Mouse (Mus musculus) intestine, embryonic 16.5 days (tissue): ENCODE data around the gene 1700025G04Rik. TPM values are rescaled to one million over a fixed set of nuclear protein-coding genes. Genes with fewer than 3 reads are reported as not detected.

Experiments used
- ATAC-seq: fragments of 200-750 bp; cut with Nextera tagmentation; 2 replicates; pipeline ENCODE4 v1.8.0; 2017; ENCODE audit warnings: moderate TSS enrichment, moderate library complexity
- H3K27ac ChIP-seq: fragments of 300-500 bp; sonication (generic); 2 replicates; pipeline ENCODE4 v1.5.1; 2014; ENCODE audit warnings: mild to moderate bottlenecking, low read length
- H3K27me3 ChIP-seq: fragments of 300-500 bp; sonication (generic); replicated peaks from 2 replicates; pipeline ENCODE4 v1.6.1; 2014; ENCODE audit warnings: low read length, control low read depth, mixed read lengths; ENCODE audit not compliant: control insufficient read depth, insufficient read depth
- H3K36me3 ChIP-seq: fragments of 300-500 bp; sonication (generic); 2 replicates; pipeline ENCODE4 v1.6.1; 2014; ENCODE audit warnings: low read length, control low read depth; ENCODE audit not compliant: control insufficient read depth, insufficient read depth
- H3K4me1 ChIP-seq: fragments of 300-500 bp; sonication (generic); 2 replicates; pipeline ENCODE4 v1.6.1; 2014; ENCODE audit warnings: low read length, control low read depth, mixed read lengths; ENCODE audit not compliant: control insufficient read depth, insufficient read depth
- H3K4me2 ChIP-seq: fragments of 300-500 bp; sonication (generic); 2 replicates; pipeline ENCODE4 v1.6.1; 2014; ENCODE audit warnings: low read depth, low read length, control low read depth
- H3K4me3 ChIP-seq: fragments of 300-500 bp; sonication (generic); 2 replicates; pipeline ENCODE4 v1.5.1; 2014; ENCODE audit warnings: mild to moderate bottlenecking, low read length
- H3K9ac ChIP-seq: fragments of 300-500 bp; sonication (generic); 2 replicates; pipeline ENCODE4 v1.6.1; 2014; ENCODE audit warnings: low read depth, low read length
- H3K9me3 ChIP-seq: fragments of 300-500 bp; sonication (generic); 2 replicates; pipeline ENCODE4 v1.6.1; 2016; ENCODE audit warnings: low read length, control low read depth; ENCODE audit not compliant: control insufficient read depth
- WGBS: fragments of 180-500 bp; shearing (Covaris S2); extraction: QIAGEN DNeasy Blood & Tissue Kit; methylation state at CpG from one replicate; pipeline ENCODE4 v1.1.7; 2014; 5-methylcytosine and 5-hydroxymethylcytosine counted together
- polyA plus RNA-seq: library from polyadenylated mRNA; unstranded; fragments of >200 nt; fragmentation: Nextera tagmentation; extraction: Ambion mirVana; gene quantifications from 2 replicates; pipeline ENCODE4 v1.2.1, GENCODE M21; 2015

The 1700025G04Rik gene
- polyA plus RNA-seq, 1 experiment from 2014 or later: 18.5 TPM

DNA sequence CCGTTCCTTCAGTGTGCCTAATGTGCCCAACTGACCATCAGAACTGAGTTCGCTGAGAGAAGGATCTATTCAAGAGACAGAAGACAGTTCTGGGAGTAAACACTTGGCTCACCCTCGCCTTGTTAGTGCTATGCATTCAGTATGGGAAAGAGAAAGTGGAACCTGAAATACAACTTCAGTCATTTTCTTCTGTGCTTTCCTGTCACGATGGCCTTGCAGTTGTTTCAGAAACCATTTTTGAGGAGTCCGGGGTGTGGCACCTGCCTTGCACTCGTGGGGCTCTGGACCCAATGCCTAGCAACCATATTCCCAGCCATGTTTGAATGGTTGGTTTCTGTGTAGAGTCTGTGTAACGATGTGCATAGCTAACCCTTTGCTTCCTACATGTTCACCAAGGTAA, 115.5 kb downstream of the 1700025G04Rik start:
- no peaks in the 10 kb centered on the region for H3K9me3 ChIP-seq
- ATAC-seq: no peak
- H3K27ac ChIP-seq: no peak overlapping the region
- no peaks in the 10 kb centered on the region for H3K4me1 ChIP-seq
- H3K9ac ChIP-seq: no peak overlapping the region
- no peaks in the 10 kb centered on the region for H3K36me3 ChIP-seq
- WGBS: 87% methylated on average over 7 of the region's 7 CpGs
- no peaks in the 10 kb centered on the region for H3K27me3 ChIP-seq
- no peak overlapping the region for H3K4me3 ChIP-seq
- no peak overlapping the region for H3K4me2 ChIP-seq

DNA sequence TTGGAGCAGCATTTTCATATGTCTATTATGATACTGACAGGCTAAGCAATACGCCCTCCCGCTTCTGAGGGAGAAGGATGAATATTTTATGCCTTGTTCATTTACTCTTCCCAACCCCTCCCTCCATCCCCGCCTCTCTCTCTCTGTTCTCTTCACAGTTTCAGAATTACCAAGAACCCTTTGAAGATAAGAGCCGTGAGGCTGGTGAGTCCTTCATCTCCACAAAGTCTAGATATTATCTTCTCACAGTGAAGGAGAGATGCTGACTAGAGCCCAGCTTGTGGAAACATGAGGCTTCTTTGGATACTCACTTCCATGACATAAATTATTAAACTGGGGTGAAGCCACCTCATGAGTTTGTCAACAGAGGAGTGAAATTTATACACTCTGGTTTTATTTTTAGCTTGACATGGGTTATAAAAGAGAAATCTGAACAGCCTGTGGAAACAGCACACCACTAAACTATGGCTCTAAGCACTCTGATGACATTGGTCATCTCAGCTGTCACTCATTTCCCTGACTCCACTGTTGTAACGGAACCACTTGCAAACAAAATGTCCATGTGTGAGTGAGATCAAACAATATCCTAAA, 116.7 kb downstream of the 1700025G04Rik start:
- Histone ChIP-seq H3K4me3 (no peak overlapping the region), H3K9me3 (no peaks in the 10 kb centered on the region), H3K27me3 (no peaks in the 10 kb centered on the region), H3K27ac (no peak overlapping the region), H3K4me2 (no peak overlapping the region), H3K4me1 (no peaks in the 10 kb centered on the region), H3K36me3 (no peaks in the 10 kb centered on the region), H3K9ac (no peak overlapping the region)
- no peak for ATAC-seq
- WGBS: 82% methylated on average over 5 of the region's 5 CpGs

DNA sequence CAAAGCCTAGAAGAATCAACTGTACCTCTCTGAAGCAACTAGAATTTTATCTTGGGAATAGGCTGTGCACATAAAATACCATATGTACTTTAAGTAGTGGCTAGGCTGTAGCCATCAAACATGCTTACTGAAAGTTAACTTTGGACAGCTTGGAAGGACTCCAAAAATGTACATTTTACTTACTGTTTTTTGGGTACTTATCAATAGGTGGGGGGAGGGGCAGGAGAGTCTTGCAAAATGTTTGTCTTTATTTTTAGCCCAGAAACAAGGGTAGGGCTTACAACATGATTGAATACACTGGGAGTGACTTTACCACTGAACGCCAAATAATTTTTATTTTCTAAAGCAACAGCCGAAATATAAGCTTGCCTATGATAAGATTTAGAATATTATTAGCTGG, 118.3 kb downstream of the 1700025G04Rik start:
- WGBS: 84% methylated on average over 2 of the region's 2 CpGs
- no peaks in the 10 kb centered on the region for H3K27me3 ChIP-seq
- no peak for ATAC-seq
- no peak overlapping the region for H3K27ac ChIP-seq
- H3K36me3 ChIP-seq: no peaks in the 10 kb centered on the region
- H3K4me2 ChIP-seq: no peak overlapping the region
- no peak overlapping the region for H3K9ac ChIP-seq
- H3K9me3 ChIP-seq: no peaks in the 10 kb centered on the region
- no peaks in the 10 kb centered on the region for H3K4me1 ChIP-seq
- no peak overlapping the region for H3K4me3 ChIP-seq

DNA sequence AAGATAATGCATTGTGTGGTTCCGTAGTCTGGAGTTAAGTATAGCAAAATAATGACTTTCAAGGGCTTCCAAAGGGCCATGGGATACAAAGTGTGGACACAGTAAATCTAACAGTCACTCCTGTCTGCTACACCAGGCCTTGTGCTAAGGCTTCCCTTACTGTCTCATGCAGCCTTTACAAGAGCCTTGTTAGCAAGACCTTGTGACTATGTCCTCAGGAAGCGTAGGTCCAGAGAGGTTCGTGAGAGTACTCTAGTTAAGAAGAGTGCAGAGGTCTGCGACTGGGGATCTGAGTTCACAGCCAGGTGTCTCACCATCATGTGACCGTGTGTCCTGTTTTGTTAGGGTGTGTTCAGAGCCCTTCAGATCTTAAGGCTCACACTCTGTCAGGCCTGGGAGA, 121.8 kb downstream of the 1700025G04Rik start:
- ATAC-seq: peak; percentile 36; the same call in 1 of the 2 replicates
- Histone ChIP-seq H3K4me2 (no peak overlapping the region), H3K27ac (no peak overlapping the region), H3K4me3 (no peak overlapping the region), H3K36me3 (no peaks in the 10 kb centered on the region), H3K4me1 (no peaks in the 10 kb centered on the region), H3K9me3 (no peaks in the 10 kb centered on the region), H3K27me3 (no peaks in the 10 kb centered on the region), H3K9ac (no peak overlapping the region)
- 89% methylated on average over 5 of the region's 5 CpGs for WGBS

GRCm38 (mm10) chr1:151964811-151965210, 125.1 kb downstream of the 1700025G04Rik start:
- WGBS: 90% methylated on average over 2 of the region's 2 CpGs
- no peaks in the 10 kb centered on the region for H3K4me1 ChIP-seq
- no peak overlapping the region for H3K9ac ChIP-seq
- no peaks in the 10 kb centered on the region for H3K27me3 ChIP-seq
- no peak overlapping the region for H3K27ac ChIP-seq
- no peak overlapping the region for H3K4me3 ChIP-seq
- H3K4me2 ChIP-seq: no peak overlapping the region
- H3K36me3 ChIP-seq: 0 out of 2 replicates have a peak, but pooled peaks cover 3% of the 10 kb centered on the region
- H3K9me3 ChIP-seq: no peaks in the 10 kb centered on the region
- ATAC-seq: no peak

- Histone ChIP-seq H3K27me3 (no peaks in the 10 kb centered on the region), H3K4me1 (peaks cover 4% of the 10 kb centered on the region; the same call in 1 of the 2 replicates), H3K9me3 (no peaks in the 10 kb centered on the region), H3K4me2 (no peak overlapping the region), H3K9ac (no peak overlapping the region), H3K27ac (no peak overlapping the region), H3K36me3 (0 out of 2 replicates have a peak, but pooled peaks cover 3% of the 10 kb centered on the region), H3K4me3 (no peak overlapping the region)
- ATAC-seq: no peak
- WGBS: 64% methylated on average over 7 of the region's 7 CpGs
These were observed 126.7 kb downstream of the 1700025G04Rik start for GRCm38 (mm10) chr1:151963248-151963647.

DNA sequence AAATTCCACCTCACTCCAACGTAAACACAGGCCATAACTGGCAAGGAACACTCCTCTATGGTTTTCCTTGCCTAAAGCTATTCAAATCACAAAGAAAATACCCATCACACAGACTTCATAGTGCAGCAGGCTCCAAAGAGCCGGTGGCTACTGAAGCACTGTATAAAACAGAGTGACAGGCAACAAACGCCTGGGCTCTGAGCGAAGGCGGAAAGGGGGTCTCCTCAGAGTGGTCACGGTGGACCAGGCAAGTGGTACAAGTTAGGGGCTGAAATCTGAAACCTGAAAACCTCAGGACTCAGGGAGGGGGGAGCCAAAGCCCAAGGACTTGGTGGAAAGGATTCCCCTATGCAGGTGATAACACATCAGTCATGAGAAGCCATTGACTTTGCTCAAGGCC, 127.8 kb downstream of the 1700025G04Rik start:
- H3K9ac ChIP-seq: no peak overlapping the region
- no peaks in the 10 kb centered on the region for H3K9me3 ChIP-seq
- no peak overlapping the region for H3K27ac ChIP-seq
- 50% methylated on average over 6 of the region's 6 CpGs for WGBS
- H3K4me1 ChIP-seq: peaks cover 4% of the 10 kb centered on the region; the same call in 1 of the 2 replicates
- no peak overlapping the region for H3K4me2 ChIP-seq
- no peak for ATAC-seq
- H3K27me3 ChIP-seq: no peaks in the 10 kb centered on the region
- H3K4me3 ChIP-seq: no peak overlapping the region
- 0 out of 2 replicates have a peak, but pooled peaks cover 3% of the 10 kb centered on the region for H3K36me3 ChIP-seq

DNA sequence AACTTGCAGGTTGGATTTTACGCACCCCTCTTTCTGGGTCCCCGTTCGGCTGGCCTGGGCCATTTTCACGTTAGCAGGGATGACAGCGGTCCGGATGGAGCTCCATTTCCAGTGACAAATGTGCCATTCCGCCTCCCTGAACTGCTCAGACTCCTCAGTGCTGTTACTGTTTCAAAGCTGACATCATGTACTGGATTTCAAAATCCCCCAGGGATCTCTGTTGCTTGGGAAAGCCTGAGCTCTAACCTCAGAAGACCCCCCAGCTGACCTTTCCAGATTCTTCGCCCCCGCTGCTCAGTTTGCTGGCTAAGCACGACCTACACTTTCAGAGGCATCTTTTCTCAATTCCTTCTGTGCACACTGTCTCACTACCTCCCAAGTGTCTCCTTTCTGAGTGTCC, 128.7 kb downstream of the 1700025G04Rik start:
- Histone ChIP-seq H3K4me2 (no peak overlapping the region), H3K9ac (no peak overlapping the region), H3K27ac (no peak overlapping the region), H3K27me3 (no peaks in the 10 kb centered on the region), H3K36me3 (0 out of 2 replicates have a peak, but pooled peaks cover 3% of the 10 kb centered on the region), H3K9me3 (no peaks in the 10 kb centered on the region), H3K4me3 (no peak overlapping the region), H3K4me1 (peaks cover 4% of the 10 kb centered on the region; the same call in 1 of the 2 replicates)
- 78% methylated on average over 10 of the region's 10 CpGs for WGBS
- no peak for ATAC-seq

- no peak for ATAC-seq
- 0 out of 2 replicates have a peak, but pooled peaks cover 3% of the 10 kb centered on the region for H3K36me3 ChIP-seq
- WGBS: 55% methylated on average over 3 of the region's 3 CpGs
- no peak overlapping the region for H3K9ac ChIP-seq
- H3K27me3 ChIP-seq: no peaks in the 10 kb centered on the region
- H3K4me1 ChIP-seq: peaks cover 8% of the 10 kb centered on the region; the same call in 1 of the 2 replicates
- H3K4me2 ChIP-seq: no peak overlapping the region
- no peak overlapping the region for H3K4me3 ChIP-seq
- no peak overlapping the region for H3K27ac ChIP-seq
- H3K9me3 ChIP-seq: no peaks in the 10 kb centered on the region
These were observed 130.9 kb downstream of the 1700025G04Rik start for GRCm38 (mm10) chr1:151959010-151959409.

DNA sequence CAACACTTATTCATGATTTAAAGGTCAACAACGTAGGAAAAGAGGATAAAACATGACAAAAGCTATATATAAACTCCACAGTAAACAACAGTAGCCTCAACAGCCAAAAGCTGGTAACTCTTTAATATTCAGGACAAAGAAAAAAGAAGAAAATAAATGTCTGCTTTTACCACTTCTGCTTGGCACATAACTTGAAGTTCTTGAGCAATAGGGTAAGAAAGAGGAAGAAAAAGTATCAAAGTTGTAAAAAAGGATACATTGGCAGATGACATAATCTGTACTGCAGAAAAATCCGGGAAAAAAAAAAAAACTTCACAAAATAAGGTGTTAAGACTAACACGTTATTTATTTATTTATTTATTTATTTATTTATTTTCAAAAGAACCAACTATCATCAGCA, 131.5 kb downstream of the 1700025G04Rik start:
- Histone ChIP-seq H3K4me1 (peaks cover 8% of the 10 kb centered on the region; the same call in 1 of the 2 replicates), H3K4me3 (no peak overlapping the region), H3K36me3 (0 out of 2 replicates have a peak, but pooled peaks cover 3% of the 10 kb centered on the region), H3K9ac (no peak overlapping the region), H3K4me2 (no peak overlapping the region), H3K9me3 (no peaks in the 10 kb centered on the region), H3K27ac (no peak overlapping the region), H3K27me3 (no peaks in the 10 kb centered on the region)
- ATAC-seq: no peak
- 72% methylated on average over 3 of the region's 3 CpGs for WGBS
